Comparison of ENCODE assay signal across 8 mouse cellular contexts in genomic region chr4:121230943-121231614, GRCm38 (mm10). TPM values are rescaled to one million over a fixed set of nuclear protein-coding genes. Genes with fewer than 3 reads are reported as not detected.
A peak's percentile ranks its signal among the peaks of the same experiment; 100 is the strongest.
DNase-seq lines count a peak whose midpoint lies in the region; ATAC-seq lines count a peak whose summit lies in the region.

No protein-coding gene starts in this region.

- no peak overlapping the region for H3K4me3 ChIP-seq in embryonic facial prominence, embryonic 13.5 days
- no peak overlapping the region for H3K4me3 ChIP-seq in limb, embryonic 11.5 days (ENCODE audit: low read depth, low read length)

- H3K4me2 ChIP-seq in embryonic facial prominence, embryonic 13.5 days = peak overlapping the region; percentile 33; the same call in 1 of the 2 replicates
- peak overlapping the region; percentile 29 for H3K4me2 ChIP-seq in limb, embryonic 11.5 days (ENCODE audit: low read depth, severe bottlenecking)

- no peaks in the 10 kb centered on the region for H3K9me3 ChIP-seq in embryonic facial prominence, embryonic 13.5 days
- H3K9me3 ChIP-seq in limb, embryonic 11.5 days (ENCODE audit: control insufficient read depth, low read length) = no peaks in the 10 kb centered on the region

- no peaks in the 10 kb centered on the region for H3K36me3 ChIP-seq in embryonic facial prominence, embryonic 13.5 days
- no peaks in the 10 kb centered on the region for H3K36me3 ChIP-seq in limb, embryonic 11.5 days (ENCODE audit: control insufficient read depth, insufficient read depth, low read length)

- DNase-seq in right cerebral cortex, adult 18-20 months = peak; percentile 22
- DNase-seq in right cerebral cortex, postnatal 10 days (ENCODE audit: low spot score in 2 of 2) = no peak
- peak; percentile 23 for DNase-seq in limb, embryonic 11.5 days (ENCODE audit: low spot score)
- DNase-seq in retina, postnatal 1 day = peak; percentile 15
- no peak for DNase-seq in spleen, adult 12 weeks (ENCODE audit: low spot score)
- DNase-seq in kidney, adult 8-10 months = no peak

- no peak for ATAC-seq in embryonic facial prominence, embryonic 13.5 days (ENCODE audit: insufficient number of reproducible peaks, insufficient read depth, low FRiP score, low TSS enrichment, low read depth)
- ATAC-seq in limb, embryonic 11.5 days (ENCODE audit: insufficient number of reproducible peaks, low FRiP score, low TSS enrichment, low read depth) = peak; percentile 23; the same call in 1 of the 2 replicates
- no peak for ATAC-seq in cerebellum, adult (ENCODE audit: insufficient number of reproducible peaks, low FRiP score, low TSS enrichment)

- 4% methylated on average over 16 of the region's 16 CpGs for WGBS in embryonic facial prominence, embryonic 13.5 days
- WGBS in limb, embryonic 11.5 days = 5% methylated on average over 16 of the region's 16 CpGs

- H3K27ac ChIP-seq in embryonic facial prominence, embryonic 13.5 days = no peak overlapping the region
- no peak overlapping the region for H3K27ac ChIP-seq in limb, embryonic 11.5 days (replicated peaks; ENCODE audit: low read depth, low read length)

- no peaks in the 10 kb centered on the region for H3K4me1 ChIP-seq in embryonic facial prominence, embryonic 13.5 days
- H3K4me1 ChIP-seq in limb, embryonic 11.5 days (ENCODE audit: control insufficient read depth, insufficient read depth, low read length) = no peaks in the 10 kb centered on the region

- no peak overlapping the region for H3K9ac ChIP-seq in embryonic facial prominence, embryonic 13.5 days
- no peak overlapping the region for H3K9ac ChIP-seq in limb, embryonic 11.5 days (ENCODE audit: low read length)

- H3K27me3 ChIP-seq in embryonic facial prominence, embryonic 13.5 days = peaks cover 5% of the 10 kb centered on the region; the same call in 1 of the 2 replicates
- no peaks in the 10 kb centered on the region for H3K27me3 ChIP-seq in limb, embryonic 11.5 days (ENCODE audit: control insufficient read depth, insufficient read depth, low read length)

RNA-seq across cellular contexts. Expression of gene Rlf, which starts 16.2 kb away (rescaled TPM):
- polyA plus RNA-seq in embryonic facial prominence, embryonic 13.5 days (2015; fragmentation: Nextera tagmentation; extraction: Ambion mirVana) = 32.4 and 34.1 TPM in 2 replicates
- polyA plus RNA-seq in limb, embryonic 11.5 days (2014; fragmentation: Nextera tagmentation; extraction: Ambion mirVana) = 23.5 and 24.0 TPM in 2 replicates

Comparison
In these comparisons a context has a peak if more than half of its experiments do, and no peak if none do; other contexts are left out.
1. DNase-seq: peak in right cerebral cortex, adult 18-20 months (single experiment), limb, embryonic 11.5 days (single experiment) and retina, postnatal 1 day (single experiment); none in right cerebral cortex, postnatal 10 days (0 of 2), spleen, adult 12 weeks (single experiment) and kidney, adult 8-10 months (0 of 2).